Mouse (Mus musculus): ENCODE results near the gene Socs2.

GRCm38 (mm10) chr10:95415533-95416360, 1.2 kb downstream of the Socs2 start:
- TF ChIP-seq POLR2A (IDR thresholded peaks at IDR 0.05; ENCODE audit: borderline replicate concordance, insufficient read depth, low read length) (no peak), CTCF (IDR thresholded peaks at IDR 0.05; ENCODE audit: borderline replicate concordance, insufficient read depth, low read depth, low read length) (no peak)
